Mouse (Mus musculus) ES-Bruce4 (cell line): ENCODE results near the gene Rbfox3. TPM values are rescaled to one million over a fixed set of nuclear protein-coding genes. Genes with fewer than 3 reads are reported as not detected.

Experiments used
- H3K27ac ChIP-seq: 2 replicates; pipeline ENCODE4 v1.5.1; 2012; ENCODE audit warnings: low read length, inconsistent platforms; ENCODE audit not compliant: insufficient read depth
- H3K27me3 ChIP-seq: 2 replicates; pipeline ENCODE4 v1.6.1; 2012; ENCODE audit warnings: mild to moderate bottlenecking, low read length, inconsistent platforms; ENCODE audit not compliant: control insufficient read depth, poor library complexity, insufficient read depth, severe bottlenecking
- H3K36me3 ChIP-seq: 2 replicates; pipeline ENCODE4 v1.6.1; 2012; ENCODE audit warnings: inconsistent platforms, mild to moderate bottlenecking, low read length, moderate library complexity; ENCODE audit not compliant: control insufficient read depth, poor library complexity, insufficient read depth, severe bottlenecking
- H3K4me1 ChIP-seq: one replicate; pipeline ENCODE4 v1.8.1; 2011; ENCODE audit warnings: low read length; ENCODE audit not compliant: control insufficient read depth, insufficient read depth
- H3K4me3 ChIP-seq: 2 replicates; pipeline ENCODE4 v1.5.1; 2011; ENCODE audit warnings: low read depth, mild to moderate bottlenecking, low read length
- H3K9ac ChIP-seq: 2 replicates; pipeline ENCODE4 v1.6.1; 2012; ENCODE audit warnings: low read depth, mild to moderate bottlenecking, inconsistent platforms; ENCODE audit not compliant: poor library complexity, severe bottlenecking
- H3K9me3 ChIP-seq: replicated peaks from 2 replicates; pipeline ENCODE4 v1.6.1; 2012; ENCODE audit warnings: mild to moderate bottlenecking, low read length, inconsistent platforms; ENCODE audit not compliant: control insufficient read depth, poor library complexity, insufficient read depth, severe bottlenecking
- CTCF ChIP-seq: IDR thresholded peaks from one replicate; pipeline ENCODE4 v1.8.1; 2011; ENCODE audit warnings: low read depth, low read length
- EP300 ChIP-seq: IDR thresholded peaks from 2 replicates; pipeline ENCODE4 v1.6.1; 2011; ENCODE audit warnings: low read depth, low read length; ENCODE audit not compliant: insufficient read depth
- POLR2A ChIP-seq: IDR thresholded peaks from one replicate; pipeline ENCODE4 v1.8.1; 2011; ENCODE audit warnings: low read length; ENCODE audit not compliant: insufficient read depth
- polyA plus RNA-seq: library from polyadenylated mRNA; stranded (reverse); fragments of >200 nt; gene quantifications from 2 replicates; pipeline ENCODE4 v1.2.4, GENCODE M21; 2011; ENCODE audit warnings: low read depth; ENCODE audit not compliant: missing spikeins, insufficient read depth, insufficient read length

The Rbfox3 gene
- polyA plus RNA-seq, 1 experiment, result 0.85 TPM

- TF ChIP-seq POLR2A (no peak), EP300 (no peak), CTCF (no peak)
- no peak overlapping the region for H3K9ac ChIP-seq
- H3K4me3 ChIP-seq, result no peak overlapping the region
- H3K9me3 ChIP-seq, result no peaks in the 10 kb centered on the region
- H3K27me3 ChIP-seq, result no peaks in the 10 kb centered on the region
- no peaks in the 10 kb centered on the region for H3K36me3 ChIP-seq
- peaks cover 2% of the 10 kb centered on the region for H3K4me1 ChIP-seq
- H3K27ac ChIP-seq, result no peak overlapping the region
Observed at GRCm38 (mm10) chr11:118728083-118728551, 183.3 kb downstream of the Rbfox3 start.

GRCm38 (mm10) chr11:118726430-118726829, 185.0 kb downstream of the Rbfox3 start:
- H3K27ac ChIP-seq, result no peak overlapping the region
- no peak overlapping the region for H3K4me3 ChIP-seq
- no peaks in the 10 kb centered on the region for H3K27me3 ChIP-seq
- TF ChIP-seq CTCF, result no peak
- TF ChIP-seq POLR2A, result no peak
- TF ChIP-seq EP300, result no peak
- H3K36me3 ChIP-seq, result no peaks in the 10 kb centered on the region
- no peaks in the 10 kb centered on the region for H3K9me3 ChIP-seq
- H3K9ac ChIP-seq, result no peak overlapping the region
- H3K4me1 ChIP-seq, result peaks cover 2% of the 10 kb centered on the region

GRCm38 (mm10) chr11:118724423-118724822, 187.0 kb downstream of the Rbfox3 start:
- Histone ChIP-seq H3K4me1 (peaks cover 2% of the 10 kb centered on the region), H3K4me3 (no peak overlapping the region), H3K9ac (no peak overlapping the region), H3K27me3 (no peaks in the 10 kb centered on the region), H3K36me3 (no peaks in the 10 kb centered on the region), H3K27ac (no peak overlapping the region), H3K9me3 (no peaks in the 10 kb centered on the region)
- TF ChIP-seq POLR2A, result no peak
- TF ChIP-seq EP300, result no peak
- TF ChIP-seq CTCF, result no peak

- H3K27ac ChIP-seq, result no peak overlapping the region
Observed at GRCm38 (mm10) chr11:118723166-118723565, 188.2 kb downstream of the Rbfox3 start.

GRCm38 (mm10) chr11:118721898-118722297, 189.5 kb downstream of the Rbfox3 start:
- Histone ChIP-seq H3K4me1 (no peaks in the 10 kb centered on the region), H3K9ac (peak overlapping the region; percentile 20; the same call in 1 of the 2 replicates), H3K4me3 (no peak overlapping the region), H3K36me3 (no peaks in the 10 kb centered on the region), H3K9me3 (no peaks in the 10 kb centered on the region), H3K27me3 (no peaks in the 10 kb centered on the region), H3K27ac (no peak overlapping the region)
- TF ChIP-seq CTCF, result no peak
- TF ChIP-seq EP300, result no peak
- TF ChIP-seq POLR2A, result no peak

More at GRCm38 (mm10) chr11:118723166-118723565, 188.2 kb downstream of the Rbfox3 start:
- H3K9ac ChIP-seq, result no peak overlapping the region
- H3K4me3 ChIP-seq, result no peak overlapping the region
- H3K9me3 ChIP-seq, result no peaks in the 10 kb centered on the region
- H3K36me3 ChIP-seq, result no peaks in the 10 kb centered on the region
- H3K27me3 ChIP-seq, result no peaks in the 10 kb centered on the region
- peaks cover 1% of the 10 kb centered on the region for H3K4me1 ChIP-seq
- no peak for TF ChIP-seq CTCF
- TF ChIP-seq EP300, result no peak
- TF ChIP-seq POLR2A, result no peak

GRCm38 (mm10) chr11:118714601-118715524, 196.5 kb downstream of the Rbfox3 start:
- no peaks in the 10 kb centered on the region for H3K27me3 ChIP-seq
- no peaks in the 10 kb centered on the region for H3K9me3 ChIP-seq
- TF ChIP-seq POLR2A (no peak), EP300 (no peak), CTCF (no peak)

More at GRCm38 (mm10) chr11:118714601-118715524, 196.5 kb downstream of the Rbfox3 start:
- Histone ChIP-seq H3K27ac (no peak overlapping the region), H3K4me3 (no peak overlapping the region), H3K4me1 (no peaks in the 10 kb centered on the region), H3K9ac (no peak overlapping the region), H3K36me3 (no peaks in the 10 kb centered on the region)
